Mouse (Mus musculus) bone marrow macrophage, adult 2 months (primary cell): ENCODE data around the gene Nsrp1.

Source experiments
- CTCF ChIP-seq: IDR thresholded peaks from 2 replicates; pipeline ENCODE4 v1.5.1; 2012; ENCODE audit warnings: low read depth, mild to moderate bottlenecking, low read length, moderate library complexity
- POLR2A ChIP-seq: IDR thresholded peaks from 2 replicates; pipeline ENCODE4 v1.6.1; 2012; ENCODE audit warnings: mild to moderate bottlenecking, low read depth, low read length, borderline replicate concordance

- TF ChIP-seq CTCF (no peak), POLR2A (no peak)
These were observed 68.9 kb downstream of the Nsrp1 start for GRCm38 (mm10) chr11:77009069-77010025.
